Mouse (Mus musculus) liver, adult 2 months (tissue): ENCODE measurements at regions not wholly inside any gene's neighbourhood (a gene's known extent, or its start where the extent isn't known, plus 50 kb on each side); places are given as distances from the start of the nearest gene placed in this dataset.

Experiments
- DNase-seq: peaks from one replicate; pipeline ENCODE4 v3.0.0-alpha.2; 2011; ENCODE audit warnings: low read depth, low spot score; ENCODE audit errors: extremely low read depth
- H3K27ac ChIP-seq: fragments of 200-500 bp; replicated peaks from 2 replicates; pipeline ENCODE4 v1.5.1; 2012; ENCODE audit warnings: low read depth, mild to moderate bottlenecking, control low read depth, inconsistent platforms, low read length; ENCODE audit not compliant: insufficient read depth
- H3K27me3 ChIP-seq: fragments of 200-500 bp; 2 replicates; pipeline ENCODE4 v1.6.1; 2012; ENCODE audit warnings: mild to moderate bottlenecking, moderate library complexity, low read length, inconsistent platforms; ENCODE audit not compliant: control insufficient read depth, insufficient read depth
- H3K36me3 ChIP-seq: fragments of 200-500 bp; 2 replicates; pipeline ENCODE4 v1.6.1; 2012; ENCODE audit warnings: low read length, inconsistent platforms; ENCODE audit not compliant: control insufficient read depth, insufficient read depth
- H3K4me1 ChIP-seq: fragments of 200-500 bp; 2 replicates; pipeline ENCODE4 v1.6.1; 2011; ENCODE audit warnings: low read length; ENCODE audit not compliant: control insufficient read depth, insufficient read depth
- H3K4me3 ChIP-seq: fragments of 200-500 bp; 2 replicates; pipeline ENCODE4 v1.5.1; 2011; ENCODE audit warnings: low read depth, mild to moderate bottlenecking, control low read depth, low read length, moderate library complexity; ENCODE audit not compliant: insufficient read depth
- H3K79me2 ChIP-seq: fragments of 200-500 bp; 2 replicates; pipeline ENCODE4 v1.6.1; 2012; ENCODE audit warnings: inconsistent platforms, mild to moderate bottlenecking, low read length, moderate library complexity; ENCODE audit not compliant: control insufficient read depth, insufficient read depth
- H3K9ac ChIP-seq: fragments of 200-500 bp; 2 replicates; pipeline ENCODE4 v1.6.1; 2012; ENCODE audit warnings: low read depth, mild to moderate bottlenecking, control low read depth, inconsistent platforms, low read length
- CTCF ChIP-seq: fragments of 200-500 bp; IDR thresholded peaks from 2 replicates; pipeline ENCODE4 v1.5.1; 2011; ENCODE audit warnings: low read depth, low read length, control low read depth
- POLR2A ChIP-seq: fragments of 200-500 bp; IDR thresholded peaks from 2 replicates; pipeline ENCODE4 v1.6.1; 2011; ENCODE audit warnings: low read length, control low read depth; ENCODE audit not compliant: insufficient read depth; ENCODE audit errors: extremely low read depth
- WGBS: fragments of 180-500 bp; shearing (Covaris S2); methylation state at CpG from one replicate; pipeline ENCODE4 v1.1.7; 2018; 5-methylcytosine and 5-hydroxymethylcytosine counted together

DNA sequence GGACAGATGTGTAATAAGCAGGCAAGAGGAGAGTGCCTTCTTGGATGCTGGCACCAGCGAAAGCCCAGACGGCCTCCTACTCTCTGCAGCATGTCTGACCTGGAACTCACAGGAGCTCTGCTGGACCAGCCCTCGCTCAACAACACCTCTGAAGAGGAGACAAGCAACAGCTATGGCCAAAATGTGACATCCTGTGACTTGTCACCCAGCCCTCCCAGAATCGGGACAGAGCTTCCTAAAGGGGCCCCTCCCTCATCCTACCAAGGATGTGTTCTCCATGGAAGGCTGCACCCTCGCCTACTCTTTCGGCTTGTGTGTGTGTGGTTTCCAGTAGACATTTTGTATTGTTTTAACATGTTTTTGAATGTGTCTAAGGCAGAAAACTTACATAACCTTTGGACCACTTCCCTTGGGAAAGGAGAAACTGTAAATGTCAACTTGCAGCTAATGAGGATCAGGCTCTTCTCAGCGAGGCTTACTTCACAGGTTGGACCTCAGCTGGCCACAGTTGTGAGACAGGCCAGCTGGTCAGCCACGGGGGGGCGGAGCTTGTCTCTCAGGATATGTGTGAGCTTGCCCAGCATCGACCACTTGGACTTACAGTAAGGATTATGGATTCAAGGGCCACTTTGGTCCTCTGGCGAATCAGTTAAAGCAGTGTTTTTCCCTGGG lies 166.7 kb upstream of the Dio3 start:
- TF ChIP-seq CTCF (no peak), POLR2A (no peak)
- Histone ChIP-seq H3K36me3 (no peaks in the 10 kb centered on the region), H3K4me3 (no peak overlapping the region), H3K27me3 (no peaks in the 10 kb centered on the region; the same call in 1 of the 2 replicates), H3K79me2 (no peaks in the 10 kb centered on the region), H3K9ac (no peak overlapping the region), H3K27ac (no peak overlapping the region), H3K4me1 (no peaks in the 10 kb centered on the region)
- 70% methylated on average over 11 of the region's 11 CpGs for WGBS
- no peak for DNase-seq

DNA sequence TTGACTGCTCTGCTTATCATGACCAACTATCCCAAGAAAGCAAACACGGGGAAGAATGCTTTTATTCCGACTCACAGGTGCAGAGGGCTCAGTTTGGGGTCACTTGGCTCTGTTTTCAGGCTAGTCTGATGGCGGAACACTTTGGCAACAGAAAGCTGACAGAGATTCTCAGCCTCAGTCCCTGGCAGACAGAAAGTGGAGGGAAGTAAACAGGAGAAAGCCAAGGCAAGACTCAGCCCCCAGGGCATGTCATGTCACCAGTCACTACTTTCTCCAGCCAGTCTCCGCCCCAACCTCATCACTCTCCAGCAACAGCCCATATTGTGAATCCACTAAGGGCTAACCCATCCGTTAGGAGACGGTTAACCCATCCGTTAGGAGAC lies 166.2 kb upstream of the Dio3 start:
- no peaks in the 10 kb centered on the region for H3K4me1 ChIP-seq
- H3K9ac ChIP-seq, result no peak overlapping the region
- H3K79me2 ChIP-seq, result no peaks in the 10 kb centered on the region
- H3K27ac ChIP-seq, result no peak overlapping the region
- H3K27me3 ChIP-seq, result no peaks in the 10 kb centered on the region; the same call in 1 of the 2 replicates
- H3K4me3 ChIP-seq, result no peak overlapping the region
- WGBS, result 77% methylated on average over 7 of the region's 7 CpGs
- no peaks in the 10 kb centered on the region for H3K36me3 ChIP-seq
- DNase-seq, result no peak
- TF ChIP-seq POLR2A (no peak), CTCF (no peak)

DNA sequence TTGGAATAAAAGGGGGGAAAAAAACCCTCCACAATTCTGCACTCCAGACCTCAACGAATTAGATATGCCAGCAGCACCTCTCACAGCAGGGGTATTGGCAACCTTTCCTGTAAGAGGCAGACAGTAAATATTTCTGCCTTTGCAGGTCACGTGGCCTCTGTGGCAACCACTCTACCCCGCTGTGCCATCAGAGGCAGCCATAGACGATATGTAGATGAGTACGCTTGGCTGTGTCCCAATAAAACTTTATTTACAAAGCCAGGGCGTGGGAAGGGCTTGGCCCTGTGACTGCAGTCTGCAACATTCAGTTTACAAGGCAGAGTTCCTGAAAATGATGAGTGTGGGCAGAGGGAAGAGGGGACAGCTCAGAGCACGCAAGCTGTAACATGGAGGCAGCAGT lies 158.7 kb upstream of the Dio3 start:
- H3K9ac ChIP-seq, result no peak overlapping the region
- H3K4me3 ChIP-seq, result no peak overlapping the region
- H3K27me3 ChIP-seq, result no peaks in the 10 kb centered on the region
- no peaks in the 10 kb centered on the region for H3K4me1 ChIP-seq
- 19% methylated on average over 7 of the region's 7 CpGs for WGBS
- TF ChIP-seq POLR2A (no peak), CTCF (no peak)
- DNase-seq, result peak; percentile 90
- H3K27ac ChIP-seq, result no peak overlapping the region
- H3K79me2 ChIP-seq, result no peaks in the 10 kb centered on the region
- no peaks in the 10 kb centered on the region for H3K36me3 ChIP-seq

DNA sequence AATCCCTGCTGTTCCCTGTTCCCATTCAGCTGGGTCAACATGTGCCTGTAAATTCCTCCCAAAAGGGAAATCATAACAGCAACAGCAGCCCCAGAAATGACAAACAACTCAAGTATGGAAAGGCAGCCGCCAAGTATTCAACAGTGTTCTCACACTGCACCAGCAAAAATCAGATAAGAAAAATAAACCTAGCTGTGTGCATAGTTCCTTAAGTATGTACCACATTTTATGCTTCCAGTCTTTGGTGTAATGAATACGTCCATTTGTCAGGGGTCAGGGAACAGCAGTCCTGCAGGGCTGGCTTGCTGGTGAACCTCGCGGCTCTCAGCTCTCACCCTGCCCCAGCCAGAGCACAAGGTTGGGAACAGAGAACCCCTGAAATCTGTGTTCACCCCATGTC lies 155.9 kb upstream of the Dio3 start:
- Histone ChIP-seq H3K4me1 (no peaks in the 10 kb centered on the region), H3K4me3 (no peak overlapping the region), H3K36me3 (no peaks in the 10 kb centered on the region), H3K27ac (no peak overlapping the region), H3K9ac (no peak overlapping the region), H3K27me3 (no peaks in the 10 kb centered on the region), H3K79me2 (no peaks in the 10 kb centered on the region)
- 90% methylated on average over 4 of the region's 4 CpGs for WGBS
- TF ChIP-seq CTCF (no peak), POLR2A (no peak)
- DNase-seq, result no peak

DNA sequence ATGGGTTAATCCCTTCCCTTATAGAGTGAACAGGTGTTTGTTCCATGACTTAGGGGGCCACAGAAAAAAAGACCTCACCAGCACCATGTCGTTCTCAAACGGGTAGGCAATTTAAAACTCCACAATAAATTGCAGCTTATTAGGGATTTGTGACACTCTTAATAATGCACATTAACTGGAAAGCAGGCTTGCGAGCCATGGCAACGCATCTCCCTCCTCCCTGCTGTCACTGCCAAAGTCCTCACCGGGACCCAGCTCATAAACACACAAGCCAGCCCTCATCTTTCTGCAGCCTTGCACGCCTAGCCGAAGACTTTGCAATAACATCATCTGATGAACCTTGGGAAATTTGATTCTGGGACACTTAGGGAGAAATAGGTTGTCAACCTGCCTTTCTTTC lies 152.3 kb upstream of the Dio3 start:
- no peak overlapping the region for H3K27ac ChIP-seq
- 94% methylated on average over 7 of the region's 7 CpGs for WGBS
- no peaks in the 10 kb centered on the region for H3K27me3 ChIP-seq
- DNase-seq, result no peak
- H3K4me1 ChIP-seq, result no peaks in the 10 kb centered on the region
- no peak overlapping the region for H3K4me3 ChIP-seq
- no peak overlapping the region for H3K9ac ChIP-seq
- no peaks in the 10 kb centered on the region for H3K79me2 ChIP-seq
- TF ChIP-seq POLR2A (no peak), CTCF (no peak)
- no peaks in the 10 kb centered on the region for H3K36me3 ChIP-seq

DNA sequence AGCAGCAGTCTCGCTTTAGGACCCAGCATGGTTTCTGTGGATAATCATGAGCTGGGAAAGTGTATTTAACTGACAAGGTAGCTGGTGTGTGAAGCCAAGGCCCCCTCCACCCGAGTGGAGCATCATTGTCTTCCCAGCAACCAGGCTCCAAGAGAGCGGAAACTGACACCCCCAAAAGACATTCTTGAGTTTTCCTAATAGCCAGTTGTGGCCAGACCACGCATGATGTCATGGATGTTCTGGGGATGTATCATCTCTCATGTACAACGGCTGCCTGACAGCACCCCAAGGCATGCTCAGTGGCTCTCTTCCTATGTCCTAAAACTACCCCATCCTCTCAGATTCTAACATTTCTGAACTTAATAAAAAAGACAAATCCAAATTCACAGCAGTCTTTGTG lies 133.5 kb upstream of the Dio3 start:
- Histone ChIP-seq H3K27ac (no peak overlapping the region), H3K4me1 (no peaks in the 10 kb centered on the region), H3K9ac (no peak overlapping the region), H3K27me3 (no peaks in the 10 kb centered on the region), H3K36me3 (no peaks in the 10 kb centered on the region), H3K79me2 (no peaks in the 10 kb centered on the region), H3K4me3 (no peak overlapping the region)
- no peak for DNase-seq
- TF ChIP-seq CTCF, result no peak
- no peak for TF ChIP-seq POLR2A
- WGBS, result 85% methylated on average over 5 of the region's 5 CpGs
